Mouse (Mus musculus) neural tube, embryonic 14.5 days (tissue): Measurements from ENCODE around the gene 4930438A08Rik. TPM values are rescaled to one million over a fixed set of nuclear protein-coding genes. Genes with fewer than 3 reads are reported as not detected.

Source experiments
- ATAC-seq: fragments of 200-750 bp; cut with Nextera tagmentation; 2 replicates; pipeline ENCODE4 v1.8.0; 2017; ENCODE audit warnings: low read depth, mild to moderate bottlenecking, moderate TSS enrichment, moderate library complexity
- H3K27ac ChIP-seq: fragments of 300-500 bp; sonication (generic); 2 replicates; pipeline ENCODE4 v1.5.1; 2014; ENCODE audit warnings: low read depth, mild to moderate bottlenecking, control low read depth, low read length, moderate library complexity, mixed read lengths
- H3K27me3 ChIP-seq: fragments of 300-500 bp; sonication (generic); 2 replicates; pipeline ENCODE4 v1.6.1; 2014; ENCODE audit warnings: low read length; ENCODE audit not compliant: control insufficient read depth, insufficient read depth
- H3K36me3 ChIP-seq: fragments of 300-500 bp; sonication (generic); 2 replicates; pipeline ENCODE4 v1.6.1; 2014; ENCODE audit warnings: low read length, mixed read lengths; ENCODE audit not compliant: control insufficient read depth, insufficient read depth
- H3K4me1 ChIP-seq: fragments of 300-500 bp; sonication (generic); 2 replicates; pipeline ENCODE4 v1.6.1; 2014; ENCODE audit warnings: low read length; ENCODE audit not compliant: control insufficient read depth, insufficient read depth
- H3K4me2 ChIP-seq: fragments of 300-500 bp; sonication (generic); 2 replicates; pipeline ENCODE4 v1.6.1; 2014; ENCODE audit warnings: mild to moderate bottlenecking, low read depth, low read length, control low read depth
- H3K4me3 ChIP-seq: fragments of 300-500 bp; sonication (generic); 2 replicates; pipeline ENCODE4 v1.5.1; 2014; ENCODE audit warnings: low read depth, low read length, control low read depth, mixed read lengths
- H3K9ac ChIP-seq: fragments of 300-500 bp; sonication (generic); replicated peaks from 2 replicates; pipeline ENCODE4 v1.6.1; 2014; ENCODE audit warnings: low read depth, mild to moderate bottlenecking, control low read depth, low read length, mixed read lengths
- H3K9me3 ChIP-seq: fragments of 300-500 bp; sonication (generic); 2 replicates; pipeline ENCODE4 v1.6.1; 2016; ENCODE audit warnings: low read length; ENCODE audit not compliant: control insufficient read depth
- WGBS: fragments of 180-500 bp; shearing (Covaris S2); extraction: QIAGEN DNeasy Blood & Tissue Kit; methylation state at CpG from one replicate; pipeline ENCODE4 v1.1.7; 2014; 5-methylcytosine and 5-hydroxymethylcytosine counted together
- polyA plus RNA-seq: library from polyadenylated mRNA; unstranded; fragments of >200 nt; fragmentation: Nextera tagmentation; extraction: Ambion mirVana; gene quantifications from 2 replicates; pipeline ENCODE4 v1.2.1, GENCODE M21; 2014

4930438A08Rik gene
- polyA plus RNA-seq, 1 experiment from 2014 or later, result not detected

- H3K27me3 ChIP-seq, result no peaks in the 10 kb centered on the region
- no peaks in the 10 kb centered on the region for H3K36me3 ChIP-seq
- no peaks in the 10 kb centered on the region for H3K4me1 ChIP-seq
- no peak overlapping the region for H3K27ac ChIP-seq
- ATAC-seq, result peak; percentile 94
- H3K9ac ChIP-seq, result peak overlapping the region; percentile 39; the same call in 1 of the 2 replicates
- peak overlapping the region; percentile 58 for H3K4me2 ChIP-seq
- no peaks in the 10 kb centered on the region for H3K9me3 ChIP-seq
- H3K4me3 ChIP-seq, result peak overlapping the region; percentile 32
- WGBS, result 2% methylated on average over 37 of the region's 37 CpGs
Observed at GRCm38 (mm10) chr11:58238840-58239791, 35.5 kb upstream of the 4930438A08Rik start.

GRCm38 (mm10) chr11:58247294-58247693 lies 27.3 kb upstream of the 4930438A08Rik start:
- no peaks in the 10 kb centered on the region for H3K9me3 ChIP-seq
- no peak overlapping the region for H3K4me3 ChIP-seq
- no peak overlapping the region for H3K4me2 ChIP-seq
- no peak for ATAC-seq
- H3K9ac ChIP-seq, result no peak overlapping the region
- no peaks in the 10 kb centered on the region for H3K36me3 ChIP-seq
- 41% methylated on average over 4 of the region's 4 CpGs for WGBS
- no peaks in the 10 kb centered on the region for H3K4me1 ChIP-seq
- H3K27ac ChIP-seq, result no peak overlapping the region
- H3K27me3 ChIP-seq, result no peaks in the 10 kb centered on the region

- H3K4me2 ChIP-seq, result no peak overlapping the region
- H3K4me3 ChIP-seq, result no peak overlapping the region
- no peaks in the 10 kb centered on the region for H3K9me3 ChIP-seq
- no peaks in the 10 kb centered on the region for H3K27me3 ChIP-seq
- H3K9ac ChIP-seq, result no peak overlapping the region
- H3K27ac ChIP-seq, result no peak overlapping the region
- H3K4me1 ChIP-seq, result no peaks in the 10 kb centered on the region
- no peaks in the 10 kb centered on the region for H3K36me3 ChIP-seq
- 84% methylated on average over 7 of the region's 7 CpGs for WGBS
- ATAC-seq, result no peak
Observed at GRCm38 (mm10) chr11:58249203-58249981, 25.2 kb upstream of the 4930438A08Rik start.

GRCm38 (mm10) chr11:58250550-58250949 lies 24.0 kb upstream of the 4930438A08Rik start:
- H3K4me2 ChIP-seq, result no peak overlapping the region
- H3K9ac ChIP-seq, result no peak overlapping the region
- ATAC-seq, result no peak
- no peaks in the 10 kb centered on the region for H3K27me3 ChIP-seq
- 89% methylated on average over 5 of the region's 5 CpGs for WGBS
- no peaks in the 10 kb centered on the region for H3K36me3 ChIP-seq
- H3K27ac ChIP-seq, result no peak overlapping the region
- no peaks in the 10 kb centered on the region for H3K9me3 ChIP-seq
- H3K4me1 ChIP-seq, result no peaks in the 10 kb centered on the region
- H3K4me3 ChIP-seq, result no peak overlapping the region

GRCm38 (mm10) chr11:58254411-58254810 lies 20.2 kb upstream of the 4930438A08Rik start:
- H3K27me3 ChIP-seq, result no peaks in the 10 kb centered on the region
- H3K9me3 ChIP-seq, result no peaks in the 10 kb centered on the region
- WGBS, result 97% methylated on average over 3 of the region's 3 CpGs
- no peak overlapping the region for H3K9ac ChIP-seq
- no peak for ATAC-seq
- H3K4me3 ChIP-seq, result no peak overlapping the region
- no peaks in the 10 kb centered on the region for H3K4me1 ChIP-seq
- no peak overlapping the region for H3K4me2 ChIP-seq
- H3K36me3 ChIP-seq, result no peaks in the 10 kb centered on the region
- no peak overlapping the region for H3K27ac ChIP-seq

GRCm38 (mm10) chr11:58257816-58258215 lies 16.8 kb upstream of the 4930438A08Rik start:
- H3K4me3 ChIP-seq, result no peak overlapping the region
- H3K36me3 ChIP-seq, result no peaks in the 10 kb centered on the region
- WGBS, result 86% methylated on average over 5 of the region's 5 CpGs
- H3K27ac ChIP-seq, result no peak overlapping the region
- ATAC-seq, result no peak
- H3K4me1 ChIP-seq, result no peaks in the 10 kb centered on the region
- no peak overlapping the region for H3K9ac ChIP-seq
- no peaks in the 10 kb centered on the region for H3K9me3 ChIP-seq
- H3K27me3 ChIP-seq, result no peaks in the 10 kb centered on the region
- H3K4me2 ChIP-seq, result no peak overlapping the region

GRCm38 (mm10) chr11:58260156-58260555 lies 14.4 kb upstream of the 4930438A08Rik start:
- no peak overlapping the region for H3K4me3 ChIP-seq
- H3K4me1 ChIP-seq, result no peaks in the 10 kb centered on the region
- WGBS, result 92% methylated on average over 4 of the region's 4 CpGs
- H3K36me3 ChIP-seq, result no peaks in the 10 kb centered on the region
- no peaks in the 10 kb centered on the region for H3K9me3 ChIP-seq
- H3K27me3 ChIP-seq, result no peaks in the 10 kb centered on the region
- H3K4me2 ChIP-seq, result no peak overlapping the region
- no peak for ATAC-seq
- no peak overlapping the region for H3K9ac ChIP-seq
- no peak overlapping the region for H3K27ac ChIP-seq

- H3K27me3 ChIP-seq, result no peaks in the 10 kb centered on the region
- H3K27ac ChIP-seq, result no peak overlapping the region
- no peak overlapping the region for H3K9ac ChIP-seq
- 90% methylated on average over 4 of the region's 4 CpGs for WGBS
- no peaks in the 10 kb centered on the region for H3K4me1 ChIP-seq
- ATAC-seq, result no peak
- no peaks in the 10 kb centered on the region for H3K9me3 ChIP-seq
- no peak overlapping the region for H3K4me3 ChIP-seq
- H3K4me2 ChIP-seq, result no peak overlapping the region
- H3K36me3 ChIP-seq, result no peaks in the 10 kb centered on the region
Observed at GRCm38 (mm10) chr11:58261826-58262225, 12.8 kb upstream of the 4930438A08Rik start.

- no peaks in the 10 kb centered on the region for H3K36me3 ChIP-seq
- H3K4me2 ChIP-seq, result no peak overlapping the region
- no peak for ATAC-seq
- 93% methylated on average over 3 of the region's 3 CpGs for WGBS
- no peak overlapping the region for H3K4me3 ChIP-seq
- no peaks in the 10 kb centered on the region for H3K9me3 ChIP-seq
- no peaks in the 10 kb centered on the region for H3K4me1 ChIP-seq
- H3K27me3 ChIP-seq, result no peaks in the 10 kb centered on the region
- no peak overlapping the region for H3K9ac ChIP-seq
- no peak overlapping the region for H3K27ac ChIP-seq
Observed at GRCm38 (mm10) chr11:58262336-58262735, 12.3 kb upstream of the 4930438A08Rik start.
